Mouse (Mus musculus) heart, embryonic 12.5 days (tissue): ENCODE results near the gene Lrp11. TPM values are rescaled to one million over a fixed set of nuclear protein-coding genes. Genes with fewer than 3 reads are reported as not detected.

Source experiments
- ATAC-seq: fragments of 200-750 bp; cut with Nextera tagmentation; 2 replicates; pipeline ENCODE4 v1.8.0; 2017; ENCODE audit warnings: moderate TSS enrichment, moderate library complexity; ENCODE audit not compliant: insufficient number of reproducible peaks, low FRiP score
- H3K27ac ChIP-seq: fragments of 300-500 bp; sonication (generic); 2 replicates; pipeline ENCODE4 v1.5.1; 2016; ENCODE audit warnings: mild to moderate bottlenecking, moderate library complexity; ENCODE audit not compliant: poor library complexity, severe bottlenecking
- H3K27me3 ChIP-seq: fragments of 300-500 bp; sonication (generic); replicated peaks from 2 replicates; pipeline ENCODE4 v1.6.1; 2016; ENCODE audit warnings: mild to moderate bottlenecking, moderate library complexity
- H3K36me3 ChIP-seq: fragments of 300-500 bp; sonication (generic); 2 replicates; pipeline ENCODE4 v1.6.1; 2016; ENCODE audit warnings: mild to moderate bottlenecking, moderate library complexity
- H3K4me1 ChIP-seq: fragments of 300-500 bp; sonication (generic); replicated peaks from 2 replicates; pipeline ENCODE4 v1.6.1; 2016; ENCODE audit warnings: mild to moderate bottlenecking
- H3K4me2 ChIP-seq: fragments of 300-500 bp; sonication (generic); 2 replicates; pipeline ENCODE4 v1.6.1; 2016; ENCODE audit warnings: mild to moderate bottlenecking, moderate library complexity
- H3K4me3 ChIP-seq: fragments of 300-500 bp; sonication (generic); 2 replicates; pipeline ENCODE4 v1.5.1; 2016; ENCODE audit warnings: mild to moderate bottlenecking
- H3K9ac ChIP-seq: fragments of 300-500 bp; sonication (generic); 2 replicates; pipeline ENCODE4 v1.6.1; 2016; ENCODE audit warnings: mild to moderate bottlenecking, moderate library complexity
- H3K9me3 ChIP-seq: fragments of 300-500 bp; sonication (generic); replicated peaks from 2 replicates; pipeline ENCODE4 v1.6.1; 2016; ENCODE audit warnings: mild to moderate bottlenecking, moderate library complexity
- WGBS: fragments of 180-500 bp; shearing (Covaris S2); methylation state at CpG from one replicate; pipeline ENCODE4 v1.1.7; 2016; 5-methylcytosine and 5-hydroxymethylcytosine counted together
- polyA plus RNA-seq: library from polyadenylated mRNA; unstranded; fragments of >200 nt; fragmentation: Nextera tagmentation; extraction: Ambion mirVana; gene quantifications from 2 replicates; pipeline ENCODE4 v1.2.1, GENCODE M21; 2016

Lrp11 gene
- polyA plus RNA-seq, 1 experiment from 2014 or later = 3.9 TPM

DNA sequence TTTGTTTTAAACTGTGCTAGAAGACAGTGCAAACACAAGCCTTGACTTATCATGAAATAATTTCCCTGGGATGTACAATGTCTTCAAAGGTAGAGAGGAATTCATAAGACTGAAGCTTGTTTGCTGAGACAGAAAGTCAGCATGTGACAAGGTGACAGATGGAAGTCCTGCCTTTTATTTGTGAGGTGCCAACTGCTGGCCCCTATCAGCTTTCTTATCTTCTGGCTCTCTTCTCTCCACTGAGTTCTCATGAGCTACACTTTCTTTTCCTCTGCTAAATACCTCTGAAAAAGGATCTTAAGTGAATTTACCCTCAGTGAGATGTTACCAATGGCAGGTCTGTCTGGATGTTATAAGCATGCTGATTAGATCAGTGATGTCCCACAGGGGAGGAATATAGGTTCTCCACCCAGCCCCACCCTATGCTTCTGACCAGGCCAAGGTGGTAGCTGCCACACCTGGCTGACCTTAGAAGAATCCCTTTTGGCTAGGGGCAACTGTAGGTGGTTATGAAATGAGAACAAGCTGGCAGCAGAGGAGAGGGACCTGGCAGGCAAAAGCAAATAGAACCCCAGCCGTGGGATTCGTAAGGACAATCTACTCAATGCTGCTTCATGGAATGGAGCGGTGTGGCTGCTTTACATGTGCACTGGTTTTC lies 34.4 kb downstream of the Lrp11 start:
- no peak overlapping the region for H3K4me3 ChIP-seq
- peaks cover 53% of the 10 kb centered on the region for H3K4me1 ChIP-seq
- H3K36me3 ChIP-seq = peaks cover 4% of the 10 kb centered on the region; the same call in 1 of the 2 replicates
- H3K27me3 ChIP-seq = no peaks in the 10 kb centered on the region
- 85% methylated on average over 3 of the region's 3 CpGs for WGBS
- H3K9ac ChIP-seq = no peak overlapping the region
- ATAC-seq = no peak
- no peaks in the 10 kb centered on the region for H3K9me3 ChIP-seq
- no peak overlapping the region for H3K4me2 ChIP-seq
- H3K27ac ChIP-seq = no peak overlapping the region

DNA sequence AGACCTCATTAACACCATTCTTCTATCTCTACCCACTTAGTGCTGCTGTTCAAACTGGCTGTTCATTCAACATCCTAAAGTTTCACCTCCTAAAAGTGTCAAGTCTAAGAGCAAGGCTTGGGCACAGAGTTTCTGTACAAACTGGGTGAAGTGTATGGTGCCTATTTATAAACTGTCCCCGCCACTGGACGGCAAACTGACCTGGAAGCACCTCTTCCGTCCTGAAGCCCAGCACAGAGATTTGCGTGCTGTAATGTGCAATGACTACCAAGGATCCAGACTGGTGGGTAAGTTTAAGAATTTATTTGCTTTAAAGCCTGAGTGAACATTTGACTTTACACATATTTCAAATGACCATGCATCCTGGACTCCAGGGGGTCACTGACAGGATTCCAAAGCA lies 39.5 kb downstream of the Lrp11 start:
- Histone ChIP-seq H3K4me1 (peaks cover 39% of the 10 kb centered on the region), H3K4me2 (no peak overlapping the region), H3K4me3 (no peak overlapping the region), H3K9ac (no peak overlapping the region), H3K27ac (no peak overlapping the region), H3K9me3 (no peaks in the 10 kb centered on the region), H3K27me3 (no peaks in the 10 kb centered on the region), H3K36me3 (peaks cover 18% of the 10 kb centered on the region)
- ATAC-seq = no peak
- 53% methylated on average over 4 of the region's 4 CpGs for whole genome bisulfite sequencing

DNA sequence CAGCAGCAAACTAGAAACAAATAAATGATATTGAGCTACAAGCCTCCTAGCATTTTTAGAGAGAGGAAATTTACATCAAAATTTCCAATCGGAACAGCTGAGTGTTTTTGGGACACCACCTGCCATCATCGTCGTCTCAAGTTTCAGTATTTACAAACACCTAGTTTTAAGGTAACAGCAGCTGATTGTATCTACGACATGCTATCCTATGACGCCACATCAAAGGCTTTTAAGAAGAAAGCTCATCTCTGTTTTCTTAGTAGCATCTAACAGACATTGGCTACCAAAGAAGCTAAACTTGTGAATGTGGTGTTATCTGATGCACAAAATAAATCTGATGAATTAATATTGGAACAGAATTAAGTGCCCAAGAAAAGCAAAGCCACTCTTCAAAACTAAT lies 40.7 kb downstream of the Lrp11 start:
- Histone ChIP-seq H3K9ac (no peak overlapping the region), H3K27ac (no peak overlapping the region), H3K27me3 (no peaks in the 10 kb centered on the region), H3K36me3 (peaks cover 18% of the 10 kb centered on the region), H3K9me3 (no peaks in the 10 kb centered on the region), H3K4me1 (peaks cover 37% of the 10 kb centered on the region), H3K4me3 (no peak overlapping the region), H3K4me2 (no peak overlapping the region)
- ATAC-seq = no peak
- WGBS = 90% methylated on average over 5 of the region's 5 CpGs

DNA sequence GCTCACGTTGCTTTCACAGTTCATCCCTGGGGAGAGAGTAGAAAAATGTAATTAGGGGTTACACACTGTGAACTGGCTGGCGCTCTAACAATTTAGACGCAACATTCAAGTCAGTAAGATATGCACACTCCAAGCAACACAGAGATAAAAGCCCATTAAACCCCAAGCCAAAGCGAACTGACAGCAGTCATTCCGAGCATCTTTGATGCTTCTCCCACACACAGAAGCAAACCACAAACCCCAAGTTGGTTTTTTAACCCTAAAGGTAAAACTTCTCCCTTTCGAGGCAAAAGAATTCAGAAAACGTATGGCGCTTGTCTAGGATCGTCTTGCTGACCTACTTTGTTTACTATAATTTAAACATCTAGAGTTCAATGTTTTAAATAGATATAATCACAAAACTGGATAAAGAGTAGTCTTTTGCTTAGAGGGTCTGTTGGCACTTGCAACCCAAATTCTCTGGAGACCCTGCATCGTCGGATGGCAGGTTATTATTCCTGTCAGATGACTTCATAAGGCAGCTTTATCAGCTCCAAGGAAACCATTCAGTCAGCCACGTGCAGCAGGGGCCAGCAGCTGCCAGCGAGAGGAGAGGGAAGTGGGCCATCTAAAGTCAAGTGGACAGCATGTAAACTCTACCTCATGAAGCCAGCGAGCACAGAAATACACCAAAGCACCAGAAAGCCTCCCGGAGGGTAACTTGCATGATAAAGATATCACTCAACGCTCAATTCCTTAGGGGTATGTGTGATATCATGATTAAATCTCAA lies 41.5 kb downstream of the Lrp11 start:
- Histone ChIP-seq H3K4me3 (no peak overlapping the region), H3K4me2 (no peak overlapping the region), H3K27ac (peak overlapping the region; percentile 1; the same call in 1 of the 2 replicates), H3K27me3 (no peaks in the 10 kb centered on the region), H3K9ac (no peak overlapping the region), H3K4me1 (peaks cover 37% of the 10 kb centered on the region), H3K36me3 (peaks cover 18% of the 10 kb centered on the region), H3K9me3 (no peaks in the 10 kb centered on the region)
- 55% methylated on average over 16 of the region's 16 CpGs for WGBS
- ATAC-seq = no peak

DNA sequence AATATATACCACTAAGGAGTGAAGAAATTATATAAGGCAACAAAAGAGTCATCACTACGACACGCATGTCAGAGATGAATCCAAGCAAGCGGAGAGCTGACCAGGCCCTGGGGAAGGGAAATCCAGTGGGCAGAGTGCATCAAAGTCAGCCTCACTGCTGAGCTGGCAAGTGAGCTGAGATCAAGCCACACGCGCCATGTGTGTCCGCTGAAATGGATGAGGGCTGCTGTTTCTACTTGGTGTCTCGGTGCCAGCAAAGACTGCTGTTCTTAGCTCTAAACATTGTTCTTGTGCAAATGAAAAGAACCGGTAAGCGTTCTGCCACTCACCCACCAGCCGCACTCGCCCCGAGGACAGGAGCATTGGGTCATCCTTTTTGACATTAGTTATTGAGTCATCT lies 50.8 kb downstream of the Lrp11 start:
- Histone ChIP-seq H3K4me1 (no peaks in the 10 kb centered on the region), H3K27me3 (no peaks in the 10 kb centered on the region), H3K27ac (no peak overlapping the region), H3K4me2 (no peak overlapping the region), H3K9me3 (no peaks in the 10 kb centered on the region), H3K36me3 (peaks cover 73% of the 10 kb centered on the region), H3K9ac (no peak overlapping the region), H3K4me3 (no peak overlapping the region)
- WGBS = 95% methylated on average over 12 of the region's 12 CpGs
- ATAC-seq = no peak

DNA sequence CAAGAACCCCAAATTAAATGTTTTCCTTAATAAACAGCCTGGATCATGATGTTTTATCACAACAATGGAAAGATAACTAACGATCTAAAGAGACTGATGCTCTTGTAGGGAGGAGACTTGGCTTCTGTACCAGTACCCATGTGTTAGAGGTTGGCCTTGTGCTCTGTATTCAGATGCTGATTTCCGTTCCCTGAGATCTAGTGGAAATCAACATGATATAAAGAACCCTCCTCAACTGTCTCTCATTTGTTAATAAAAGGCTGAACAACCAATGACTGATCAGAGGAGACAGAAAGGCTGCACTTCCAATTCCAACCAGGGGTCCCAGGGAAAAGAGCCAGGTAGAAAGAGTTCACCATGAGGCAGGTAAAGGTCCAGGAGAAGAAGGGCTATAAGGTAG lies 56.3 kb downstream of the Lrp11 start:
- H3K27me3 ChIP-seq = no peaks in the 10 kb centered on the region
- H3K36me3 ChIP-seq = peaks cover 63% of the 10 kb centered on the region
- H3K9ac ChIP-seq = no peak overlapping the region
- ATAC-seq = no peak
- H3K4me2 ChIP-seq = no peak overlapping the region
- H3K27ac ChIP-seq = no peak overlapping the region
- H3K4me1 ChIP-seq = peaks cover 9% of the 10 kb centered on the region
- no peak overlapping the region for H3K4me3 ChIP-seq
- no peaks in the 10 kb centered on the region for H3K9me3 ChIP-seq
- WGBS = 84% methylated on average over 2 of the region's 2 CpGs

DNA sequence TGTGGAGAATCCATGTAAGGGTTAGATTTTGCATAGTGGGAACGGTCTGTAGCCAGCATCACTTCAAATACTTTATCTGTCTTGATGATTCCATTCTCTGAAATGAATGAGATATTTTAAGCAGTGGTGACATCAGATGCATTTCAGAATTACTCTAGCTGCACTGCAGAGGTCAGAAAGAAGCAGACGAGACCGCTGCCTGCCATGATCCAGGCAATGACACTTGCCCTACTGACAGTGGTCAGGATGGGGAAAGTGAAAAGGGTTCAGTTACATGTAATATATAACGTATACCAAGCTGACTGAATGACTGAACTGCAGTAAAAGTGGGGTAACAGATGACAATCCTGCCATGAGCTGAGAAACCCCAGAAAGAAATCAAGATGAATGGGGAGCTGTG lies 59.5 kb downstream of the Lrp11 start:
- ATAC-seq = no peak
- Histone ChIP-seq H3K4me3 (no peak overlapping the region), H3K9me3 (no peaks in the 10 kb centered on the region), H3K4me1 (peaks cover 9% of the 10 kb centered on the region), H3K4me2 (no peak overlapping the region), H3K27me3 (no peaks in the 10 kb centered on the region), H3K27ac (peak overlapping the region; percentile 60; the same call in 1 of the 2 replicates), H3K36me3 (peaks cover 43% of the 10 kb centered on the region), H3K9ac (no peak overlapping the region)
- 61% methylated on average over 4 of the region's 4 CpGs for WGBS

DNA sequence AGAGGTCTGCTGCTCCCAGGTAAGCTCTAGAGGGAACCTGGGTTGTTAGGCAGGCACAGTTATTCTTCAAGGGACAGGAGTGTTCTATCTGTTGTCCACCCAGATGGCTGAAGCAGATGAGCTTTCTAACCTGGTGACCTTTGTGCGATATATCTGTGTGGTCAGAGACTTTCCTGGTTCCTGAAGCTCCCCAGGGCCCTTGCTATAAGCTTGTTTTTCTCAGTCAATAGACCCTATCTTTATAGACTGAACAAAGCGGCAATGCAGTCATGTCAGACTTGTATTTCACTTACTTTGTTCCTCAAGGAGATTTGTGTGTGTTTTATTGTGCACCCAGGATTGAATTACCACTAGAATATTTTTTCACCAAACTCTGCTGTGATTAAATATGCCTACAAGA lies 61.5 kb downstream of the Lrp11 start:
- ATAC-seq = no peak
- Histone ChIP-seq H3K4me1 (peaks cover 11% of the 10 kb centered on the region), H3K27ac (no peak overlapping the region), H3K27me3 (no peaks in the 10 kb centered on the region), H3K9ac (no peak overlapping the region), H3K4me3 (no peak overlapping the region), H3K4me2 (no peak overlapping the region), H3K9me3 (no peaks in the 10 kb centered on the region), H3K36me3 (peaks cover 28% of the 10 kb centered on the region)
- WGBS = 92% methylated on average over 2 of the region's 2 CpGs

DNA sequence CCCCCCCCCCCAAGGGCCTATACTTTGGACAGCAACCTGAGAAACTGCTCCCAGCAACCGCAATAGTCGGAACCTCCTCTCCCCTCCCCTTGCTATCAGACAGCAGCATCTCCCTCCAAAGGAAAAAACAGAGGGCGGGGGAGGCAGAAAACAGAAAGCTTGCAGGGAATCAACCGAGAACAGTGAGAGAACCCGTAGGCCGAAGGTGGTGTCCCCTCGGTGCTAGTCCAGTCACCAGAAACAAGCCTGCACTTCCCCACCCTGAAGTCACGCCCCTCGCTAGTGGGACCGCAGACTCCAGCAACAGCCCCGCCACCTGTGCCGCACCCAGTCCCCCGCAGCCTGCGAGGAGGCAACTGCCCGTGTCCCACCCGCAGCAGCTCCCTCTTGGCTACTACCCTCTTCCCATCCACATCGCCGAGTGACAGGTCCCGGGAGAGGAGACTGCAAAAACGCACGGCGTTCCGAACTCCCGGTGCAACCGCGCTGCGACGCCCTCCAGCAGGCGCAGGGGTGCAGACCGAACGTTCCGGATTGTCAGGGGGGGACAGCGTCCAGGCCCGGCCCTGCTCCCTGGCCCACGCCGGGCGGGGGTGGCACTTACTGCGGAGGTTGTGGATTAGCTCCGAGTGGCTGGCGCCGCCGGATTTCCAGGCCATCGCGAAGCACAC lies 73.0 kb downstream of the Lrp11 start:
- peak overlapping the region; percentile 72 for H3K4me3 ChIP-seq
- peak; percentile 81 for ATAC-seq
- WGBS = under 1% methylated on average over 44 of the region's 44 CpGs
- H3K9ac ChIP-seq = peak overlapping the region; percentile 86
- peak overlapping the region; percentile 86 for H3K4me2 ChIP-seq
- no peaks in the 10 kb centered on the region for H3K9me3 ChIP-seq
- no peaks in the 10 kb centered on the region for H3K27me3 ChIP-seq
- no peaks in the 10 kb centered on the region for H3K36me3 ChIP-seq
- peak overlapping the region; percentile 91 for H3K27ac ChIP-seq
- peaks cover 6% of the 10 kb centered on the region for H3K4me1 ChIP-seq

DNA sequence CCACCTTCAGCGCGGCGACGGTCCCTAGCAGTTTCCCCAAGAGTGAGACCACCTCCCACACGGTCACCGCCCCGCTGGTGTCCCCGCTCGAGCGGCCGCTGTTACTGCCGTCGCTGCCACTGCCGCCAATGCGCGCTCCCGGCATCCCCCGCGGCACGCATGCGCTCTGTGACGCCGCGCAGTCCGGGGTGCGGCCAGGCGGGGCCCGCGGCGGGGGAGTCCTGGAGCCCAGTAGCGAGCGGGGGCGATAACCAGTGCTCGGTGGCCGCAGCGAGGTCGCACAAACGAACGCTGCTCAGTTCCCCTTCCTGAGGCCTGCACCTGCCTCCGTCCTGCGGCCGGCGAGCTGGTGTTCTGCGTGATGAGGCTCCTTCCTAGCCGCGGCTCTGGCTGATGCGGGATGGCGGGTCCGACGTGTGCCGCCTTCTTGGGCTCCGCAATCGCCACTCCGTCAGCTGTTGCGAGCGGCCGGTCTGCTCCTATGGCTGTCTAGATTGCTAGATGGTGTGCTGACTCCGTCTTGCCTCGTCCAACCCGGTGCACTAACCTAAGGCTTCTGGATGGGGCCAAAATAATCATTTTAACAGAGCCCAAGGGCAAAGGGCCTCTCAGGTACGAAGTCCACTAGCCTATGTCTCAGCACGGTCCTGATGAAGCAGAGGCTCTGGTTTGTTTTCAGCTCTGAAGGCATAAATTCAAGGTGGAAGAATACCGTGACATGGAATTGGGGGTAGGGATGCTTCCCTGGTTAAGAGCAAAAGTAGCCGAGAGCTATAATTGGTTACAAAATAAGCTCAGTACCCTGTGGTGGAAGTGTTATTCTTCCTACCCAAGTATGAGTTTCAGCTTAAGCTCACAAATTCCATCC lies 73.8 kb downstream of the Lrp11 start:
- Histone ChIP-seq H3K4me3 (peak overlapping the region; percentile 72), H3K4me1 (peaks cover 13% of the 10 kb centered on the region), H3K9ac (peak overlapping the region; percentile 86), H3K27ac (peak overlapping the region; percentile 91), H3K9me3 (no peaks in the 10 kb centered on the region), H3K36me3 (no peaks in the 10 kb centered on the region), H3K4me2 (peak overlapping the region; percentile 86), H3K27me3 (no peaks in the 10 kb centered on the region)
- under 1% methylated on average over 64 of the region's 64 CpGs for WGBS
- peak; percentile 94 for ATAC-seq
